Mouse (Mus musculus) thymus, adult 2 months (tissue): Measurements from ENCODE around the gene Myo18a. TPM values are rescaled to one million over a fixed set of nuclear protein-coding genes. Genes with fewer than 3 reads are reported as not detected.

Source experiments
- DNase-seq: peaks from one replicate; pipeline ENCODE4 v3.0.0; 2021
- H3K27ac ChIP-seq: fragments of 200-500 bp; 2 replicates; pipeline ENCODE4 v1.5.1; 2012; ENCODE audit warnings: low read length, control low read depth; ENCODE audit not compliant: control insufficient read depth, insufficient read depth
- H3K27me3 ChIP-seq: fragments of 200-500 bp; 2 replicates; pipeline ENCODE4 v1.6.1; 2012; ENCODE audit warnings: mild to moderate bottlenecking, low read length, moderate library complexity, mixed read lengths; ENCODE audit not compliant: control insufficient read depth, insufficient read depth
- H3K36me3 ChIP-seq: fragments of 200-500 bp; 2 replicates; pipeline ENCODE4 v1.6.1; 2012; ENCODE audit warnings: mild to moderate bottlenecking, low read length, moderate library complexity; ENCODE audit not compliant: control insufficient read depth, insufficient read depth
- H3K4me1 ChIP-seq: fragments of 200-500 bp; replicated peaks from 2 replicates; pipeline ENCODE4 v1.6.1; 2012; ENCODE audit warnings: low read length; ENCODE audit not compliant: control insufficient read depth, insufficient read depth
- H3K4me3 ChIP-seq: fragments of 200-500 bp; 2 replicates; pipeline ENCODE4 v1.5.1; 2012; ENCODE audit warnings: mild to moderate bottlenecking, low read length, control low read depth, moderate library complexity; ENCODE audit not compliant: control insufficient read depth, insufficient read depth
- CTCF ChIP-seq: fragments of 200-500 bp; IDR thresholded peaks from 2 replicates; pipeline ENCODE4 v1.5.1; 2012; ENCODE audit warnings: mild to moderate bottlenecking, control low read depth, low read length, moderate library complexity, borderline replicate concordance; ENCODE audit not compliant: control insufficient read depth, poor library complexity, insufficient read depth; ENCODE audit errors: extremely low read depth
- POLR2A ChIP-seq: fragments of 200-500 bp; IDR thresholded peaks from 2 replicates; pipeline ENCODE4 v1.6.1; 2012; ENCODE audit warnings: mild to moderate bottlenecking, low read length, control low read depth, moderate library complexity; ENCODE audit not compliant: control insufficient read depth, poor library complexity, insufficient read depth; ENCODE audit errors: extremely low read depth
- WGBS: fragments of 180-500 bp; shearing (Covaris S2); methylation state at CpG from one replicate; pipeline ENCODE4 v1.1.7; 2018; 5-methylcytosine and 5-hydroxymethylcytosine counted together
- polyA plus RNA-seq: library from polyadenylated mRNA; depleted of rRNA; stranded (reverse); fragments of >200 nt; gene quantifications from 2 replicates; pipeline ENCODE4 v1.2.3, GENCODE M21; 2012

The Myo18a gene
- polyA plus RNA-seq, 1 experiment = 105 TPM

DNA sequence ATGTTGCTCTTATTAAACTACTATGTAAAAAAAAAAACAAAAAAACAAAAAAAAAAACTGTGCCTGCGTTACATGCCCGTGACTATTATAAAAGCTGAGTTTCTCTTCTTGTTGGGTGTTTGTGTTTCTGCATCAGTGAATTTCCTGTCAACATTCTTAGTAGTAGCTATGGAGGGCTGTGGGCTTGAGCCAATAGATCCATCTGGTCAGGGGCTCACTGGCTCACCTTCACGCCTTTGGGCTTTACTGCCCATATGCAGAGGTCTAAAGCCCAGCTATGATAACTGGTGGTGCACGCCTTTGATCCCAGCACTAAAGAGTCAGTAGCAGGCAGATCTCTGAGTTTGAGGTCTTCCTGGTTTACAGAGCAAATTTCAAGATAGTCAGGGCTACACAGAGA is 6.5 kb downstream of the Myo18a start:
- DNase-seq = no peak
- TF ChIP-seq CTCF (no peak), POLR2A (no peak)
- no peak overlapping the region for H3K27ac ChIP-seq
- H3K27me3 ChIP-seq = no peaks in the 10 kb centered on the region
- WGBS = 80% methylated on average over 4 of the region's 4 CpGs
- no peaks in the 10 kb centered on the region for H3K36me3 ChIP-seq
- no peak overlapping the region for H3K4me3 ChIP-seq
- H3K4me1 ChIP-seq = peaks cover 43% of the 10 kb centered on the region

DNA sequence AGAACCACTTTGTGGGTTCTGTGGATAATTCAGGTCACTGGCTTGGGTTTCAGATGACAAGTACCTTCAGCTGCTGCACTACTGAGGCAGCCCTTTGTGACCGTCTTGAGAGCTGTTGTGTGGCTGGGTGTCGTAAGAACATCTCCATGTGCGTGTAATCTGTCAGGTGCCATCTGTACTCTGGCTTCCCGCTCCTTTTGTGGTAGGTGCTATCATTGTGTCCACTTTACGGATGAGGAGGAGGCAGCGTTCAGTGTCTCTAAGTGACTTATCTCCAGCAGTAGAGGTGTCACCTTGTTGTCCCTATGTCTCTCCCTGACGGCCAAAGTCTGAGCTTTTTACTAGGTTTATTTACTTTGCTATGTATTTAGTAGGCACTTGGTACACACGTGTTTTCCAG is 7.3 kb downstream of the Myo18a start:
- TF ChIP-seq CTCF (no peak), POLR2A (no peak)
- Histone ChIP-seq H3K27ac (no peak overlapping the region), H3K4me3 (no peak overlapping the region), H3K27me3 (no peaks in the 10 kb centered on the region), H3K36me3 (no peaks in the 10 kb centered on the region), H3K4me1 (peaks cover 36% of the 10 kb centered on the region)
- 61% methylated on average over 8 of the region's 8 CpGs for WGBS
- DNase-seq = no peak

DNA sequence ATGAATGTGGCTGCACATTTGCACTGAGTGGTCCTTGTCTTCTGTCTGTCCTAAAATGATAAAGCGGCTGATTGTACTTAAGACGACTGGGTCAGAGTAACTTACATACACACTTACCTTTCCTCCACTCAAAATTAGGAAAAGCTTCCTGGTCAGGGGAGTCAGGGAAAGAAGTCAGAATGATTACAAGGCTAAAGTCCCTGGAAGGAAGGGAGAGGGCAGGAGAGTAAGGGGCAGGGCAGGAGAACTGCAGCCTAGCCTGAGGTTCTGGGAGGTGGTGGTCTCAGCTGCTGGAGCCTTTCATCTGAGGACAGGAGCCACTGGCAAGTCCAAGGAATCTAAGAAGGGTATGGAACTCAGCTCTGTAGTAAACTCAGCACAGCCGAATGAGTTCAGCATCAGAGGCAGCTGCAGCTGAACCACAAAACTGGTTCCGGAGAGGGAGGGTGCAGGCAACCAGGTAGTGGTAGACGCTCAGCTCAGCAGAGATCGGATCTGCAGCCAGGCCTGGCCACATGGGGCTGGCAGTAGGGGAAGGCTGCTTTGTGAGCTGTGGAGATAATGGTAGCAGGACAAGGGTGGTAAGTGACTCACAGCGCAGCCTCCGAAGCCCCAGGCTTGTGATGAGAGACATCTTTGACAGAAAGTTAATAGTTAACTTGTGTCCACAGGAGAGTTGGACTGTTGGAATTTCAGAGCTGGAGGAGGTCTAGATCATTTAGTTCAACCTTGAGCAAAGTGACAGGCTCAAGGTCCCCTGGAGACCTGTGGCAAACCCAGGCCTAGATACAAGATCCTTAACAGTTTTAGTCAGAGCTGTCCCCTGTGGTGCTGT is 9.1 kb downstream of the Myo18a start:
- Histone ChIP-seq H3K27me3 (no peaks in the 10 kb centered on the region), H3K27ac (peak overlapping the region; percentile 53; the same call in 1 of the 2 replicates), H3K36me3 (0 out of 2 replicates have a peak, but pooled peaks cover under 1% of the 10 kb centered on the region), H3K4me1 (peaks cover 23% of the 10 kb centered on the region), H3K4me3 (no peak overlapping the region)
- TF ChIP-seq POLR2A (no peak), CTCF (0 out of 2 replicates have a peak, but pooled peaks have one; percentile 22)
- WGBS = 28% methylated on average over 8 of the region's 8 CpGs
- peak; percentile 30 for DNase-seq

DNA sequence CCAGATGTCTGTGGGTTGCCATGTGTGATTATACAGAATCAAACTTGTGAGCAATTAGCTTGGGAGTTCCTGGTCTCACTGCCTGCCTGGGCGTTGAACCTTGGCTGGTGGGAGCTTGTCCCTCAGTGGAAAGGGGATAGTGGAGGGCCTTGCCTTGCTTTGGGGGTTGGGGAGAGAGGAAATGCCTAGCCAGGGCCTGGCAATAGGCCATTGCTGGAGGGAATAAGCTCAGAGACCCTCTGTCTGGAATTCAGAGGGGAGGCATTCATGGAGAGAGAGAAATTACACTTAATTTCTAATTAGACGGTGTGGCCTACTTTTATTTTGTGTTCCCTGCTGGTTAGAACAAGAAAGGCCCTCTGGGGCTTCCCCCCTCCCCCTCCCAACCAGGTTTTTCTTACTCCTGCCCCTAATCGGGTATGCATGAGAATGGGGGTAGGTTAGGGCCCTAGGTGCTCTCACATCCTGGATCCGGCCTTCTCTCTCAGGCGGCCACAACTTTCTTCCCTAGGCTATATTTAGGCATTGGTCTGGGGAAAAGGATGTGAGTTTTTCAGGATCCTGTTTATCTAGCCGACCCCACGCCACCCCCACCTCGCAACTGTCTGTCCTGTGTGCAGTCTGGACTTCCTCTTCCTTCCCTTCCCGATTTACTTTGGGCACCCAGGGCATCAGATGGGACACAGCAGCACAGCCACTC is 12.8 kb downstream of the Myo18a start:
- Histone ChIP-seq H3K27me3 (no peaks in the 10 kb centered on the region), H3K4me3 (no peak overlapping the region), H3K27ac (no peak overlapping the region), H3K36me3 (peaks cover 14% of the 10 kb centered on the region; the same call in 1 of the 2 replicates), H3K4me1 (peaks cover 20% of the 10 kb centered on the region)
- WGBS = 64% methylated on average over 9 of the region's 9 CpGs
- DNase-seq = no peak
- TF ChIP-seq POLR2A (no peak), CTCF (no peak)

DNA sequence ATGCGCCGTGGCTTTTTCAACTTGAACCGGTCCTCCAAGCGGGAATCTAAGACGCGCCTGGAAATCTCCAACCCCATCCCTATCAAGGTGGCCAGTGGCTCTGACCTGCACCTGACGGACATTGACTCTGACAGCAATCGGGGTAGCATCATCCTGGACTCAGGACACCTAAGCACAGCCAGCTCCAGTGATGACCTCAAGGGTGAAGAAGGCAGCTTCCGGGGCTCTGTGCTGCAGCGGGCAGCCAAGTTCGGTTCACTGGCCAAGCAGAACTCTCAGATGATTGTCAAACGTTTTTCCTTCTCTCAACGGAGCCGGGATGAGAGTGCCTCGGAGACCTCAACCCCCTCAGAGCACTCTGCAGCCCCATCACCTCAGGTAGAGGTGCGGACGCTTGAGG is 14.4 kb downstream of the Myo18a start:
- WGBS = 97% methylated on average over 17 of the region's 17 CpGs

DNA sequence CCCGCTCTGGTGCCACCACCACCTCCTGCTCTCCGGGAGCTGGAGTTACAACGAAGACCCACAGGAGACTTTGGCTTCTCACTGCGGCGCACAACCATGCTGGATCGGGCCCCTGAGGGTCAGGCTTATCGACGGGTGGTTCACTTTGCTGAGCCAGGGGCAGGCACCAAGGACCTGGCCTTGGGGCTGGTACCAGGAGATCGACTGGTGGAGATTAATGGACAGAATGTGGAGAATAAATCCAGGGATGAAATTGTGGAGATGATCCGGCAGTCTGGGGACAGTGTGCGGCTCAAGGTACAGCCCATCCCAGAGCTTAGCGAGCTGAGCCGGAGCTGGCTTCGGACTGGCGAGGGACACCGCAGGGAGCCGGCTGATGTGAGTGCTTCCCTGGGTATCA is 14.9 kb downstream of the Myo18a start:
- TF ChIP-seq CTCF (no peak), POLR2A (no peak)
- Histone ChIP-seq H3K4me3 (no peak overlapping the region), H3K36me3 (peaks cover 14% of the 10 kb centered on the region; the same call in 1 of the 2 replicates), H3K4me1 (peaks cover 6% of the 10 kb centered on the region), H3K27me3 (no peaks in the 10 kb centered on the region), H3K27ac (no peak overlapping the region)
- no peak for DNase-seq
- WGBS = 97% methylated on average over 17 of the region's 17 CpGs

More for the DNA sequence above, 14.4 kb downstream of the Myo18a start:
- H3K27me3 ChIP-seq = no peaks in the 10 kb centered on the region
- no peak for DNase-seq
- peaks cover 14% of the 10 kb centered on the region; the same call in 1 of the 2 replicates for H3K36me3 ChIP-seq
- H3K4me3 ChIP-seq = no peak overlapping the region
- peaks cover 11% of the 10 kb centered on the region for H3K4me1 ChIP-seq
- TF ChIP-seq POLR2A (no peak), CTCF (no peak)
- no peak overlapping the region for H3K27ac ChIP-seq
